ENCODE assay signal across 17 mouse cellular contexts in the genomic region with DNA sequence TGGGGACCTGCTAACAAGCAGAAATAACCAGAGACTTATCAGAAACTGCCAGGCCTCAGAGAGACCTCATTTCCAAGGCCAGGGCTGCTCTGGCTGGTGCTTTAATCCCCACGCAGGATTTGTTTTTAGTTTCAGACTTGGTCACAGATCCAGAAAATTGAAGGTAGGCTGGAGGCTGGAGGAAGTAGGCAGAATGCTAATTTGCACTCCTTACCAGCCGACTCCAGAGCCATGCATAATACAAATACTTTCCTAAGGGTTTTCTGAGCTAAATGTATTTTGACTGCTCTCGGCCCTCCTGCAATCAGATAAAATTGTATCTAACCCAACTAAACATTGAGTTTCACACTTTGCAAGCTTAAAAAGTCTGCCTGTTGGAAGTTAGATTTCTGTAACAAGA.
DNase-seq lines count a peak whose midpoint lies in the region; ATAC-seq and TF ChIP-seq lines count a peak whose summit lies in the region.
"Had no signal": no experiment of that assay in that cellular context is flagged by ENCODE, and none has a peak within 500 bp of the region (broad histone marks: within the 10 kb centered on the region; RNA-seq: fewer than 3 reads in every experiment).

No protein-coding gene starts in this region.

- no peak for ATAC-seq in heart, embryonic 11.5 days (replicated peaks; ENCODE audit: insufficient number of reproducible peaks, low FRiP score, low TSS enrichment)
- no peak for ATAC-seq in midbrain, embryonic 14.5 days (ENCODE audit: low FRiP score, low TSS enrichment)
- no peak for ATAC-seq in liver, embryonic 12.5 days

- no peak overlapping the region for H3K9ac ChIP-seq in heart, embryonic 11.5 days (ENCODE audit: low read depth, low read length)
- H3K9ac ChIP-seq in midbrain, embryonic 14.5 days (replicated peaks; ENCODE audit: low read length), result no peak overlapping the region
- H3K9ac ChIP-seq in liver, embryonic 12.5 days, result no peak overlapping the region
- H3K9ac ChIP-seq: limb, embryonic 13.5 days had no signal

- TF ChIP-seq POLR2A in cortical plate, adult 2 months (IDR thresholded peaks at IDR 0.05; ENCODE audit: extremely low read depth, insufficient read depth, low read length), result no peak

- H3K4me2 ChIP-seq in heart, embryonic 11.5 days, result no peak overlapping the region
- H3K4me2 ChIP-seq in midbrain, embryonic 14.5 days (ENCODE audit: low read length), result no peak overlapping the region
- no peak overlapping the region for H3K4me2 ChIP-seq in liver, embryonic 12.5 days
- H3K4me2 ChIP-seq: limb, embryonic 13.5 days had no signal

- H3K27ac ChIP-seq in heart, embryonic 11.5 days (ENCODE audit: low read depth, low read length), result no peak overlapping the region
- peak overlapping the region; percentile 83 for H3K27ac ChIP-seq in left cerebral cortex, adult 2 months
- 0 out of 2 replicates have a peak overlapping the region, but pooled peaks have one; percentile 8 for H3K27ac ChIP-seq in cortical plate, adult 2 months (ENCODE audit: insufficient read depth, low read length)
- H3K27ac ChIP-seq in midbrain, embryonic 14.5 days (replicated peaks; ENCODE audit: low read depth, low read length), result peak overlapping the region; percentile 68
- H3K27ac ChIP-seq in liver, embryonic 12.5 days, result no peak overlapping the region
- no peak overlapping the region for H3K27ac ChIP-seq in gastrocnemius, adult 2 months
- H3K27ac ChIP-seq: heart, adult 2 months; limb, embryonic 13.5 days had no signal

- H3K36me3 ChIP-seq in heart, embryonic 11.5 days (ENCODE audit: control insufficient read depth, insufficient read depth, low read length), result no peaks in the 10 kb centered on the region
- H3K36me3 ChIP-seq in midbrain, embryonic 14.5 days (ENCODE audit: control insufficient read depth, insufficient read depth, low read length), result peaks cover 2% of the 10 kb centered on the region; the same call in 1 of the 2 replicates
- peaks cover 14% of the 10 kb centered on the region; the same call in 1 of the 2 replicates for H3K36me3 ChIP-seq in liver, embryonic 12.5 days

- peak; percentile 30 for DNase-seq in heart, adult 11 months
- no peak for DNase-seq in left cerebral cortex, adult 2 months (ENCODE audit: extremely low spot score in 1 of 2, low spot score in 2 of 2)
- DNase-seq in left cerebral cortex, postnatal 4 days, result no peak
- DNase-seq in midbrain, embryonic 14.5 days, result peak; percentile 46
- DNase-seq in gastrocnemius, adult 2 months, result no peak
- DNase-seq: B cell, adult 2 months; cerebellum, adult 11-12 months; gastrocnemius, postnatal 10 days; right cerebral cortex, postnatal 14 days; thymus, postnatal 25 days had no signal

- WGBS in heart, embryonic 11.5 days (ENCODE audit: insufficient replicate concordance), result 71% methylated on average over 3 of the region's 3 CpGs
- 32% methylated on average over 3 of the region's 3 CpGs for WGBS in midbrain, embryonic 14.5 days
- 52% methylated on average over 3 of the region's 3 CpGs for WGBS in liver, embryonic 12.5 days (ENCODE audit: insufficient replicate concordance)

- peaks cover 22% of the 10 kb centered on the region for H3K4me1 ChIP-seq in heart, embryonic 11.5 days (ENCODE audit: control insufficient read depth, insufficient read depth, low read length)
- peaks cover 23% of the 10 kb centered on the region for H3K4me1 ChIP-seq in cortical plate, adult 2 months (ENCODE audit: control insufficient read depth, insufficient read depth, low read length)
- peaks cover 73% of the 10 kb centered on the region for H3K4me1 ChIP-seq in midbrain, embryonic 14.5 days (ENCODE audit: control insufficient read depth, insufficient read depth, low read length)
- peaks cover 33% of the 10 kb centered on the region for H3K4me1 ChIP-seq in liver, embryonic 12.5 days

- H3K27me3 ChIP-seq in heart, embryonic 11.5 days (ENCODE audit: control insufficient read depth, insufficient read depth, low read length), result no peaks in the 10 kb centered on the region
- H3K27me3 ChIP-seq in midbrain, embryonic 14.5 days (ENCODE audit: control insufficient read depth, insufficient read depth, low read length), result no peaks in the 10 kb centered on the region
- H3K27me3 ChIP-seq in liver, embryonic 12.5 days (replicated peaks), result no peaks in the 10 kb centered on the region
- H3K27me3 ChIP-seq: megakaryocyte, embryonic 14.5 days had no signal

- H3K9me3 ChIP-seq in heart, embryonic 11.5 days (replicated peaks; ENCODE audit: control insufficient read depth, low read length), result no peaks in the 10 kb centered on the region
- H3K9me3 ChIP-seq in midbrain, embryonic 14.5 days (ENCODE audit: control insufficient read depth, low read length), result no peaks in the 10 kb centered on the region
- no peaks in the 10 kb centered on the region for H3K9me3 ChIP-seq in liver, embryonic 12.5 days (replicated peaks)
- H3K9me3 ChIP-seq: forebrain, embryonic 10.5 days; limb, embryonic 13.5 days; megakaryocyte, embryonic 14.5 days had no signal

- intact Hi-C loops in left cerebral cortex, adult 2 months (cut with DNase I), result loop anchor here (1.0 to 10.0 kb wide), 5 partner anchors 28 to 170 kb away; a partner anchor contains a TSS
- intact Hi-C loops in left cerebral cortex, postnatal 4 days (cut with DNase I), result no loop called here
- intact Hi-C loops in gastrocnemius, adult 2 months (cut with DNase I), result no loop called here

- H3K4me3 ChIP-seq in heart, embryonic 11.5 days (ENCODE audit: low read depth, low read length), result no peak overlapping the region
- no peak overlapping the region for H3K4me3 ChIP-seq in left cerebral cortex, adult 2 months
- no peak overlapping the region for H3K4me3 ChIP-seq in cortical plate, adult 2 months (ENCODE audit: insufficient read depth, low read length)
- no peak overlapping the region for H3K4me3 ChIP-seq in midbrain, embryonic 14.5 days (replicated peaks; ENCODE audit: low read depth, low read length)
- H3K4me3 ChIP-seq in liver, embryonic 12.5 days, result no peak overlapping the region
- H3K4me3 ChIP-seq in gastrocnemius, adult 2 months, result no peak overlapping the region
- H3K4me3 ChIP-seq: forebrain, embryonic 10.5 days; heart, adult 2 months; limb, embryonic 13.5 days; megakaryocyte, embryonic 14.5 days had no signal

- TF ChIP-seq CTCF in left cerebral cortex, adult 2 months (IDR thresholded peaks at IDR 0.05), result no peak
- TF ChIP-seq CTCF in cortical plate, adult 2 months (IDR thresholded peaks at IDR 0.05; ENCODE audit: extremely low read depth, insufficient read depth, low read length), result no peak
- TF ChIP-seq CTCF in gastrocnemius, adult 2 months (IDR thresholded peaks at IDR 0.05), result no peak

Comparison
In these comparisons a context has a peak if more than half of its experiments do, and no peak if none do; other contexts are left out.
1. DNase-seq: peak in heart, adult 11 months (single experiment) and midbrain, embryonic 14.5 days (single experiment); none in left cerebral cortex, adult 2 months (0 of 2), left cerebral cortex, postnatal 4 days (single experiment) and gastrocnemius, adult 2 months (single experiment).
2. H3K27ac ChIP-seq: peak in left cerebral cortex, adult 2 months (single experiment), cortical plate, adult 2 months (single experiment) and midbrain, embryonic 14.5 days (single experiment); none in heart, embryonic 11.5 days (single experiment), liver, embryonic 12.5 days (single experiment) and gastrocnemius, adult 2 months (single experiment).